Comparison of ENCODE assay signal across 10 mouse cellular contexts in genomic region chr14:76780572-76781523, GRCm38 (mm10).
A peak's percentile ranks its signal among the peaks of the same experiment; 100 is the strongest.
DNase-seq lines count a peak whose midpoint lies in the region; ATAC-seq lines count a peak whose summit lies in the region.
"Had no signal": no experiment of that assay in that cellular context is flagged by ENCODE, and none has a peak within 500 bp of the region (broad histone marks: within the 10 kb centered on the region; RNA-seq: fewer than 3 reads in every experiment).

No protein-coding gene starts in this region.

- peaks cover 17% of the 10 kb centered on the region for H3K4me1 ChIP-seq in embryonic facial prominence, embryonic 15.5 days
- H3K4me1 ChIP-seq in hindbrain, embryonic 14.5 days (replicated peaks; ENCODE audit: control insufficient read depth, insufficient read depth, low read length): peaks cover 8% of the 10 kb centered on the region; the same call in 1 of the 2 replicates
- H3K4me1 ChIP-seq in neural tube, embryonic 13.5 days (replicated peaks): peaks cover 19% of the 10 kb centered on the region
- H3K4me1 ChIP-seq in heart, embryonic 11.5 days (ENCODE audit: control insufficient read depth, insufficient read depth, low read length): peaks cover 17% of the 10 kb centered on the region; the same call in 1 of the 2 replicates

- H3K4me3 ChIP-seq in embryonic facial prominence, embryonic 15.5 days (replicated peaks): no peak overlapping the region
- H3K4me3 ChIP-seq in hindbrain, embryonic 14.5 days (replicated peaks; ENCODE audit: low read length): no peak overlapping the region
- H3K4me3 ChIP-seq in neural tube, embryonic 13.5 days: no peak overlapping the region
- no peak overlapping the region for H3K4me3 ChIP-seq in heart, embryonic 11.5 days (ENCODE audit: low read depth, low read length)
- H3K4me3 ChIP-seq: embryonic facial prominence, embryonic 13.5 days had no signal

- peak; percentile 10 for DNase-seq in lung, postnatal 14 days
- no peak for DNase-seq in lung, postnatal 25 days (ENCODE audit: low spot score)
- DNase-seq in hindbrain, embryonic 14.5 days (ENCODE audit: low spot score): no peak
- DNase-seq in layer of hippocampus, adult 9-11 months: no peak
- DNase-seq: kidney, adult 11 months had no signal

- no peaks in the 10 kb centered on the region for H3K36me3 ChIP-seq in embryonic facial prominence, embryonic 15.5 days
- no peaks in the 10 kb centered on the region for H3K36me3 ChIP-seq in hindbrain, embryonic 14.5 days (replicated peaks; ENCODE audit: control insufficient read depth, insufficient read depth)
- no peaks in the 10 kb centered on the region for H3K36me3 ChIP-seq in neural tube, embryonic 13.5 days
- H3K36me3 ChIP-seq in heart, embryonic 11.5 days (ENCODE audit: control insufficient read depth, insufficient read depth, low read length): no peaks in the 10 kb centered on the region
- H3K36me3 ChIP-seq: embryonic facial prominence, embryonic 13.5 days had no signal

- H3K4me2 ChIP-seq in embryonic facial prominence, embryonic 15.5 days (replicated peaks): no peak overlapping the region
- no peak overlapping the region for H3K4me2 ChIP-seq in hindbrain, embryonic 14.5 days (replicated peaks)
- H3K4me2 ChIP-seq in neural tube, embryonic 13.5 days: no peak overlapping the region
- no peak overlapping the region for H3K4me2 ChIP-seq in heart, embryonic 11.5 days
- H3K4me2 ChIP-seq: embryonic facial prominence, embryonic 13.5 days had no signal

- 0 out of 2 replicates have a peak overlapping the region, but pooled peaks have one; percentile 1 for H3K27ac ChIP-seq in embryonic facial prominence, embryonic 15.5 days (replicated peaks)
- H3K27ac ChIP-seq in hindbrain, embryonic 14.5 days: peak overlapping the region; percentile 41
- H3K27ac ChIP-seq in neural tube, embryonic 13.5 days (replicated peaks): peak overlapping the region; percentile 64
- no peak overlapping the region for H3K27ac ChIP-seq in heart, embryonic 11.5 days (ENCODE audit: low read depth, low read length)
- H3K27ac ChIP-seq: embryonic facial prominence, embryonic 13.5 days; liver, embryonic 14.5 days had no signal

- 54% methylated on average over 14 of the region's 14 CpGs for WGBS in embryonic facial prominence, embryonic 15.5 days
- 51% methylated on average over 14 of the region's 14 CpGs for WGBS in hindbrain, embryonic 14.5 days
- WGBS in neural tube, embryonic 13.5 days: 49% methylated on average over 14 of the region's 14 CpGs
- WGBS in heart, embryonic 11.5 days (ENCODE audit: insufficient replicate concordance): 72% methylated on average over 14 of the region's 14 CpGs

- ATAC-seq in embryonic facial prominence, embryonic 15.5 days (ENCODE audit: insufficient number of reproducible peaks, low FRiP score, low TSS enrichment, low read depth): peak; percentile 47; the same call in 1 of the 2 replicates
- ATAC-seq in hindbrain, embryonic 14.5 days (ENCODE audit: low FRiP score): peak; percentile 43; the same call in 1 of the 2 replicates
- 0 out of 2 replicates have a peak, but pooled peaks have one; percentile 50 for ATAC-seq in neural tube, embryonic 13.5 days (ENCODE audit: low read depth)
- ATAC-seq in heart, embryonic 11.5 days (replicated peaks; ENCODE audit: insufficient number of reproducible peaks, low FRiP score, low TSS enrichment): no peak

- no peaks in the 10 kb centered on the region for H3K9me3 ChIP-seq in embryonic facial prominence, embryonic 15.5 days (replicated peaks)
- H3K9me3 ChIP-seq in hindbrain, embryonic 14.5 days (ENCODE audit: control insufficient read depth, low read length): no peaks in the 10 kb centered on the region
- H3K9me3 ChIP-seq in neural tube, embryonic 13.5 days: no peaks in the 10 kb centered on the region
- no peaks in the 10 kb centered on the region for H3K9me3 ChIP-seq in heart, embryonic 11.5 days (replicated peaks; ENCODE audit: control insufficient read depth, low read length)
- H3K9me3 ChIP-seq: embryonic facial prominence, embryonic 13.5 days had no signal

- H3K27me3 ChIP-seq in embryonic facial prominence, embryonic 15.5 days: no peaks in the 10 kb centered on the region
- H3K27me3 ChIP-seq in hindbrain, embryonic 14.5 days (ENCODE audit: control insufficient read depth, insufficient read depth, low read length): no peaks in the 10 kb centered on the region
- no peaks in the 10 kb centered on the region for H3K27me3 ChIP-seq in neural tube, embryonic 13.5 days
- no peaks in the 10 kb centered on the region for H3K27me3 ChIP-seq in heart, embryonic 11.5 days (ENCODE audit: control insufficient read depth, insufficient read depth, low read length)
- H3K27me3 ChIP-seq: embryonic facial prominence, embryonic 13.5 days had no signal

- H3K9ac ChIP-seq in embryonic facial prominence, embryonic 15.5 days: no peak overlapping the region
- H3K9ac ChIP-seq in hindbrain, embryonic 14.5 days: no peak overlapping the region
- no peak overlapping the region for H3K9ac ChIP-seq in neural tube, embryonic 13.5 days
- no peak overlapping the region for H3K9ac ChIP-seq in heart, embryonic 11.5 days (ENCODE audit: low read depth, low read length)
- H3K9ac ChIP-seq: embryonic facial prominence, embryonic 13.5 days; liver, embryonic 14.5 days had no signal
